Mouse (Mus musculus) heart, postnatal 0 days (tissue): ENCODE data around the gene Hspe1.

Source experiments
- CTCF ChIP-seq: IDR thresholded peaks from 2 replicates; pipeline ENCODE4 v1.5.1; 2016; ENCODE audit warnings: antibody characterized with exemption, control low read depth, low read depth
- EP300 ChIP-seq: IDR thresholded peaks from 2 replicates; pipeline ENCODE4 v1.6.1; 2016; ENCODE audit warnings: antibody characterized with exemption, low read depth

DNA sequence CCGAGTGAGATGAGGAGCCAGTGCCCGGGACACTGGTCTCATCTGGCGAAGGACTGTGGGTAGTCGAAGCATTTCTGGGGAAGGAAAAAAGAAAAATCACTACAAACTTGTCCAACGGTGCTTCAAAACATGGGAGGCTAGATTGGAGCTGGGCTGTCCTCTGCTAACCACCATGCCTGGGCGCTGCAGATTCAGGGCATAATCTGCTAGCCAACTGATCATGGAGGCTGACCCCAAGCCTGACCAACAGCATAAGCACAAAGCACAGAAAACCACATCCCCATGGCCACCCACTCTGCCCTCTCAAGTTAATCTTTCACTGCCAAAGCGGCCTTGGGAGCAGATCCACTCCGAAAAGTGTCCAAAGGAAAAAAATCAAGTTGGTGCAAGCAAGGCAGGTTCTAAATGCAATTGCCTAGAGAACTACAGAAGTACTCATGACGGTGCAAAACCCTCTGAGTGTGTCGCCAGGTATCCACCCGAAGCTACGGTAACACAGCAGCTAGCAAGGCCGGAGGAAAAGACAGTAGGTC is 998 bp upstream of the Hspe1 start:
- TF ChIP-seq CTCF = no peak
- TF ChIP-seq EP300 = no peak; the same call in 1 of the 2 replicates
